Comparison of ENCODE assay signal across 8 mouse cellular contexts in genomic region chr17:4906504-4906903, GRCm38 (mm10).
DNase-seq lines count a peak whose midpoint lies in the region; ATAC-seq lines count a peak whose summit lies in the region.

No protein-coding gene starts in this region.

- 54% methylated on average over 3 of the region's 3 CpGs for WGBS in heart, embryonic 15.5 days
- WGBS in hindbrain, embryonic 11.5 days, result 39% methylated on average over 3 of the region's 3 CpGs
- WGBS in midbrain, embryonic 15.5 days, result 21% methylated on average over 3 of the region's 3 CpGs

- H3K9me3 ChIP-seq in heart, embryonic 15.5 days (replicated peaks), result no peaks in the 10 kb centered on the region
- no peaks in the 10 kb centered on the region for H3K9me3 ChIP-seq in hindbrain, embryonic 11.5 days (ENCODE audit: control insufficient read depth, low read length)
- H3K9me3 ChIP-seq in midbrain, embryonic 15.5 days, result no peaks in the 10 kb centered on the region

- no peaks in the 10 kb centered on the region for H3K36me3 ChIP-seq in heart, embryonic 15.5 days
- no peaks in the 10 kb centered on the region for H3K36me3 ChIP-seq in hindbrain, embryonic 11.5 days (ENCODE audit: control insufficient read depth, insufficient read depth, low read length)
- no peaks in the 10 kb centered on the region for H3K36me3 ChIP-seq in midbrain, embryonic 15.5 days (replicated peaks)

- peak overlapping the region; percentile 78; the same call in 1 of the 2 replicates for H3K4me2 ChIP-seq in heart, embryonic 15.5 days
- no peak overlapping the region for H3K4me2 ChIP-seq in hindbrain, embryonic 11.5 days (replicated peaks; ENCODE audit: low read depth, low read length)
- peak overlapping the region; percentile 78 for H3K4me2 ChIP-seq in midbrain, embryonic 15.5 days

- peak overlapping the region; percentile 98; the same call in 1 of the 2 replicates for H3K27ac ChIP-seq in heart, embryonic 15.5 days
- H3K27ac ChIP-seq in hindbrain, embryonic 11.5 days (ENCODE audit: low read depth, low read length), result peak overlapping the region; percentile 98
- H3K27ac ChIP-seq in midbrain, embryonic 15.5 days, result peak overlapping the region; percentile 98

- H3K4me1 ChIP-seq in heart, embryonic 15.5 days (replicated peaks), result peaks cover 9% of the 10 kb centered on the region
- H3K4me1 ChIP-seq in hindbrain, embryonic 11.5 days (replicated peaks; ENCODE audit: control insufficient read depth, insufficient read depth, low read length), result no peaks in the 10 kb centered on the region
- peaks cover 15% of the 10 kb centered on the region for H3K4me1 ChIP-seq in midbrain, embryonic 15.5 days

- ATAC-seq in heart, embryonic 15.5 days (replicated peaks; ENCODE audit: insufficient number of reproducible peaks, insufficient read depth, low FRiP score, low read depth), result no peak
- no peak for ATAC-seq in hindbrain, embryonic 11.5 days (ENCODE audit: low FRiP score)
- no peak for ATAC-seq in midbrain, embryonic 15.5 days (replicated peaks)

- no peak overlapping the region for H3K9ac ChIP-seq in heart, embryonic 15.5 days
- no peak overlapping the region for H3K9ac ChIP-seq in hindbrain, embryonic 11.5 days (ENCODE audit: low read depth, low read length)
- no peak overlapping the region for H3K9ac ChIP-seq in midbrain, embryonic 15.5 days

- no peak overlapping the region for H3K4me3 ChIP-seq in heart, embryonic 15.5 days
- H3K4me3 ChIP-seq in hindbrain, embryonic 11.5 days (ENCODE audit: low read depth, low read length), result no peak overlapping the region
- H3K4me3 ChIP-seq in midbrain, embryonic 15.5 days, result 0 out of 2 replicates have a peak overlapping the region, but pooled peaks have one; percentile 59

- no peaks in the 10 kb centered on the region for H3K27me3 ChIP-seq in heart, embryonic 15.5 days
- H3K27me3 ChIP-seq in hindbrain, embryonic 11.5 days (ENCODE audit: control insufficient read depth, insufficient read depth, low read length), result no peaks in the 10 kb centered on the region
- H3K27me3 ChIP-seq in midbrain, embryonic 15.5 days (replicated peaks), result no peaks in the 10 kb centered on the region

- DNase-seq in heart, adult 18-20 months, result no peak
- DNase-seq in cerebellum, adult 9-11 months, result peak; percentile 24
- peak; percentile 15 for DNase-seq in hindbrain, embryonic 11.5 days (ENCODE audit: low spot score)
- no peak for DNase-seq in gastrocnemius, postnatal 10 days
- DNase-seq in natural killer cell, adult 2 months (ENCODE audit: low spot score in 2 of 2), result no peak
- DNase-seq in ovary, postnatal 14 days (ENCODE audit: low spot score), result no peak

Comparison
In these comparisons a context has a peak if more than half of its experiments do, and no peak if none do; other contexts are left out.
1. DNase-seq: peak in cerebellum, adult 9-11 months (single experiment) and hindbrain, embryonic 11.5 days (single experiment); none in heart, adult 18-20 months (0 of 2), gastrocnemius, postnatal 10 days (single experiment), natural killer cell, adult 2 months (0 of 2) and ovary, postnatal 14 days (single experiment).
2. Peak in every context shown above with its lines, with median percentiles within 50 percentile points of each other: H3K27ac ChIP-seq.